Mouse (Mus musculus): ENCODE results near the gene Aldh16a1. TPM values are rescaled to one million over a fixed set of nuclear protein-coding genes. Genes with fewer than 3 reads are reported as not detected.
"Not testable (repeated sequence)": the region's sequence is repeated elsewhere in the genome, so short reads cannot be mapped to it uniquely, and the experiment has no call there.

Aldh16a1 gene
- polyA plus RNA-seq, 1 experiment: not detected

- Histone ChIP-seq H3K27ac (ENCODE audit: insufficient read depth, low read depth, low read length) (no peak overlapping the region), H3K4me3 (ENCODE audit: insufficient read depth, low read depth, low read length) (no peak overlapping the region), H3K4me1 (ENCODE audit: control insufficient read depth, insufficient read depth, low read length) (peaks cover 6% of the 10 kb centered on the region; the same call in 1 of the 2 replicates)
- TF ChIP-seq POLR2A (IDR thresholded peaks at IDR 0.05; ENCODE audit: insufficient read depth, low read depth, low read length): no peak
- no peak for TF ChIP-seq CTCF (IDR thresholded peaks at IDR 0.05; ENCODE audit: insufficient read depth, low read depth, low read length)
- WGBS: 68% methylated on average over 6 of the region's 6 CpGs
Observed at GRCm38 (mm10) chr7:45106441-45106840, 47.9 kb downstream of the Aldh16a1 start.

- 88% methylated on average over 8 of the region's 8 CpGs for WGBS
Observed at GRCm38 (mm10) chr7:45105491-45105890, 48.9 kb downstream of the Aldh16a1 start.

GRCm38 (mm10) chr7:45104941-45105340, 49.4 kb downstream of the Aldh16a1 start:
- no peak overlapping the region for H3K27ac ChIP-seq (ENCODE audit: insufficient read depth, low read depth, low read length)
- H3K4me1 ChIP-seq (ENCODE audit: control insufficient read depth, insufficient read depth, low read length): peaks cover 6% of the 10 kb centered on the region; the same call in 1 of the 2 replicates
- no peak overlapping the region for H3K4me3 ChIP-seq (ENCODE audit: insufficient read depth, low read depth, low read length)
- TF ChIP-seq CTCF (IDR thresholded peaks at IDR 0.05; ENCODE audit: insufficient read depth, low read depth, low read length) (no peak), POLR2A (IDR thresholded peaks at IDR 0.05; ENCODE audit: insufficient read depth, low read depth, low read length) (no peak)
- 82% methylated on average over 5 of the region's 5 CpGs for WGBS

More at GRCm38 (mm10) chr7:45105491-45105890, 48.9 kb downstream of the Aldh16a1 start:
- TF ChIP-seq CTCF (IDR thresholded peaks at IDR 0.05; ENCODE audit: insufficient read depth, low read depth, low read length) (no peak), POLR2A (IDR thresholded peaks at IDR 0.05; ENCODE audit: insufficient read depth, low read depth, low read length) (no peak)
- peaks cover 6% of the 10 kb centered on the region; the same call in 1 of the 2 replicates for H3K4me1 ChIP-seq (ENCODE audit: control insufficient read depth, insufficient read depth, low read length)
- no peak overlapping the region for H3K27ac ChIP-seq (ENCODE audit: insufficient read depth, low read depth, low read length)
- H3K4me3 ChIP-seq (ENCODE audit: insufficient read depth, low read depth, low read length): no peak overlapping the region

GRCm38 (mm10) chr7:45103652-45104180, 50.7 kb downstream of the Aldh16a1 start, which contains the start of gene Fcgrt:
Gene Fcgrt, minus strand, starts transcription at chr7:45103851.
- TF ChIP-seq CTCF (IDR thresholded peaks at IDR 0.05; ENCODE audit: insufficient read depth, low read depth, low read length): no peak
- no peak for TF ChIP-seq POLR2A (IDR thresholded peaks at IDR 0.05; ENCODE audit: insufficient read depth, low read depth, low read length)
- WGBS: 46% methylated on average over 7 of the region's 7 CpGs
- Histone ChIP-seq H3K27ac (ENCODE audit: insufficient read depth, low read depth, low read length) (0 out of 2 replicates have a peak within 1 kb of the TSS, but pooled peaks have one; percentile 31), H3K4me1 (ENCODE audit: control insufficient read depth, insufficient read depth, low read length) (peaks cover 6% of the 10 kb centered on the region; the same call in 1 of the 2 replicates), H3K4me3 (ENCODE audit: insufficient read depth, low read depth, low read length) (peak within 1 kb of the TSS; percentile 35)

- 80% methylated on average over 9 of the region's 9 CpGs for WGBS
- H3K4me3 ChIP-seq (ENCODE audit: insufficient read depth, low read depth, low read length): peak overlapping the region; percentile 35
- H3K27ac ChIP-seq (ENCODE audit: insufficient read depth, low read depth, low read length): 0 out of 2 replicates have a peak overlapping the region, but pooled peaks have one; percentile 31
- TF ChIP-seq POLR2A (IDR thresholded peaks at IDR 0.05; ENCODE audit: insufficient read depth, low read depth, low read length) (no peak), CTCF (IDR thresholded peaks at IDR 0.05; ENCODE audit: insufficient read depth, low read depth, low read length) (no peak)
- H3K4me1 ChIP-seq (ENCODE audit: control insufficient read depth, insufficient read depth, low read length): peaks cover 6% of the 10 kb centered on the region; the same call in 1 of the 2 replicates
Observed at GRCm38 (mm10) chr7:45102940-45103585, 51.3 kb downstream of the Aldh16a1 start.

GRCm38 (mm10) chr7:45102441-45102840, 51.9 kb downstream of the Aldh16a1 start:
- WGBS: 82% methylated on average over 11 of the region's 11 CpGs
- no peak overlapping the region for H3K27ac ChIP-seq (ENCODE audit: insufficient read depth, low read depth, low read length)
- H3K4me3 ChIP-seq (ENCODE audit: insufficient read depth, low read depth, low read length): no peak overlapping the region
- peaks cover 6% of the 10 kb centered on the region; the same call in 1 of the 2 replicates for H3K4me1 ChIP-seq (ENCODE audit: control insufficient read depth, insufficient read depth, low read length)
- no peak for TF ChIP-seq POLR2A (IDR thresholded peaks at IDR 0.05; ENCODE audit: insufficient read depth, low read depth, low read length)

- TF ChIP-seq CTCF (IDR thresholded peaks at IDR 0.05; ENCODE audit: insufficient read depth, low read depth, low read length) (no peak), POLR2A (IDR thresholded peaks at IDR 0.05; ENCODE audit: insufficient read depth, low read depth, low read length) (no peak)
- peaks cover 6% of the 10 kb centered on the region; the same call in 1 of the 2 replicates for H3K4me1 ChIP-seq (ENCODE audit: control insufficient read depth, insufficient read depth, low read length)
- H3K27ac ChIP-seq (ENCODE audit: insufficient read depth, low read depth, low read length): no peak overlapping the region
- H3K4me3 ChIP-seq (ENCODE audit: insufficient read depth, low read depth, low read length): no peak overlapping the region
- WGBS: 91% methylated on average over 6 of the region's 6 CpGs
Observed at GRCm38 (mm10) chr7:45100046-45100445, 54.3 kb downstream of the Aldh16a1 start.

GRCm38 (mm10) chr7:45098541-45099240, 55.7 kb downstream of the Aldh16a1 start:
- TF ChIP-seq POLR2A (IDR thresholded peaks at IDR 0.05; ENCODE audit: insufficient read depth, low read depth, low read length) (no peak), CTCF (IDR thresholded peaks at IDR 0.05; ENCODE audit: insufficient read depth, low read depth, low read length) (no peak)
- peaks cover under 1% of the 10 kb centered on the region; the same call in 1 of the 2 replicates for H3K4me1 ChIP-seq (ENCODE audit: control insufficient read depth, insufficient read depth, low read length)
- no peak overlapping the region for H3K27ac ChIP-seq (ENCODE audit: insufficient read depth, low read depth, low read length)
- 88% methylated on average over 8 of the region's 8 CpGs for WGBS
- no peak overlapping the region for H3K4me3 ChIP-seq (ENCODE audit: insufficient read depth, low read depth, low read length)

GRCm38 (mm10) chr7:45097479-45097878, 56.9 kb downstream of the Aldh16a1 start:
- TF ChIP-seq POLR2A (IDR thresholded peaks at IDR 0.05; ENCODE audit: insufficient read depth, low read depth, low read length) (no peak), CTCF (IDR thresholded peaks at IDR 0.05; ENCODE audit: insufficient read depth, low read depth, low read length) (no peak)
- Histone ChIP-seq H3K4me3 (ENCODE audit: insufficient read depth, low read depth, low read length) (no peak overlapping the region), H3K4me1 (ENCODE audit: control insufficient read depth, insufficient read depth, low read length) (no peaks in the 10 kb centered on the region), H3K27ac (ENCODE audit: insufficient read depth, low read depth, low read length) (no peak overlapping the region)
- WGBS: 54% methylated on average over 6 of the region's 6 CpGs

GRCm38 (mm10) chr7:45095965-45096364, 58.4 kb downstream of the Aldh16a1 start:
- H3K27ac ChIP-seq (ENCODE audit: insufficient read depth, low read depth, low read length); H3K4me3 ChIP-seq (ENCODE audit: insufficient read depth, low read depth, low read length): not testable (repeated sequence)
- WGBS: 93% methylated on average over 14 of the region's 14 CpGs
- H3K4me1 ChIP-seq (ENCODE audit: control insufficient read depth, insufficient read depth, low read length): peaks cover 13% of the 10 kb centered on the region
